Mouse (Mus musculus) v-Abl transformed pro-B cells (cell line): ENCODE measurements around the gene Tmtc1.

ENCODE experiments used
- in situ Hi-C, 2 experiments: fragments of 400-800 bp; cut with MboI; formaldehyde crosslinking; loops; one replicate each; pipeline ENCODE4 v1.15.1; 2025; ENCODE audit not compliant: unreplicated experiment in 2 of 2

The Tmtc1 gene

GRCm38 (mm10) chr6:148381163-148381782, 62.9 kb downstream of the Tmtc1 start:
- in situ Hi-C loops = no loop called here

GRCm38 (mm10) chr6:148375618-148376209, 68.5 kb downstream of the Tmtc1 start:
- in situ Hi-C loops = no loop called here

- in situ Hi-C loops = no loop called here
These were observed 69.2 kb downstream of the Tmtc1 start for GRCm38 (mm10) chr6:148375015-148375414.

GRCm38 (mm10) chr6:148373444-148373843, 70.7 kb downstream of the Tmtc1 start:
- in situ Hi-C loops = no loop called here

GRCm38 (mm10) chr6:148371223-148371622, 73.0 kb downstream of the Tmtc1 start:
- in situ Hi-C loops = no loop called here

- in situ Hi-C loops = loop anchor here in 1 of 2 experiments (10.0 kb wide), 1 partner anchor 548 kb away; no protein-coding TSS in a partner anchor
These were observed 77.1 kb downstream of the Tmtc1 start for GRCm38 (mm10) chr6:148367094-148367539.

- in situ Hi-C loops = loop anchor here in 1 of 2 experiments (10.0 kb wide), 1 partner anchor 548 kb away; no protein-coding TSS in a partner anchor
These were observed 77.6 kb downstream of the Tmtc1 start for GRCm38 (mm10) chr6:148366629-148367028.

- in situ Hi-C loops = loop anchor here in 1 of 2 experiments (10.0 kb wide), 1 partner anchor 552 kb away; no protein-coding TSS in a partner anchor
These were observed 81.0 kb downstream of the Tmtc1 start for GRCm38 (mm10) chr6:148363162-148363561.

GRCm38 (mm10) chr6:148362475-148362874, 81.7 kb downstream of the Tmtc1 start:
- in situ Hi-C loops = loop anchor here in 1 of 2 experiments (10.0 kb wide), 1 partner anchor 552 kb away; no protein-coding TSS in a partner anchor

GRCm38 (mm10) chr6:148359348-148359905, 84.8 kb downstream of the Tmtc1 start:
- in situ Hi-C loops = loop anchor here in 1 of 2 experiments (5.0 to 10.0 kb wide), 2 partner anchors 107 to 555 kb away; no protein-coding TSS in a partner anchor

GRCm38 (mm10) chr6:148358580-148359246, 85.5 kb downstream of the Tmtc1 start:
- in situ Hi-C loops = loop anchor here in 1 of 2 experiments (5.0 to 10.0 kb wide), 2 partner anchors 106 to 556 kb away; no protein-coding TSS in a partner anchor

- in situ Hi-C loops = loop anchor here in 1 of 2 experiments (5.0 to 10.0 kb wide), 2 partner anchors 104 to 559 kb away; no protein-coding TSS in a partner anchor
These were observed 88.0 kb downstream of the Tmtc1 start for GRCm38 (mm10) chr6:148356141-148356540.

- in situ Hi-C loops = loop anchor here (5.0 to 10.0 kb wide), 2 partner anchors 102 to 560 kb away; no protein-coding TSS in a partner anchor
These were observed 89.4 kb downstream of the Tmtc1 start for GRCm38 (mm10) chr6:148354509-148355474.

- in situ Hi-C loops = loop anchor here (5.0 to 10.0 kb wide), 2 partner anchors 102 to 561 kb away; no protein-coding TSS in a partner anchor
These were observed 90.1 kb downstream of the Tmtc1 start for GRCm38 (mm10) chr6:148354151-148354508.

- in situ Hi-C loops = loop anchor here in 1 of 2 experiments (25.0 kb wide), 1 partner anchor 1658 kb away; no protein-coding TSS in a partner anchor
These were observed 99.2 kb downstream of the Tmtc1 start for GRCm38 (mm10) chr6:148345001-148345400.

GRCm38 (mm10) chr6:148342191-148342590, 102.0 kb downstream of the Tmtc1 start:
- in situ Hi-C loops = loop anchor here in 1 of 2 experiments (25.0 kb wide), 1 partner anchor 1655 kb away; no protein-coding TSS in a partner anchor

- in situ Hi-C loops = loop anchor here in 1 of 2 experiments (25.0 kb wide), 1 partner anchor 1654 kb away; no protein-coding TSS in a partner anchor
These were observed 102.4 kb downstream of the Tmtc1 start for GRCm38 (mm10) chr6:148341765-148342164.

GRCm38 (mm10) chr6:148338326-148338957, 105.7 kb downstream of the Tmtc1 start:
- in situ Hi-C loops = loop anchor here in 1 of 2 experiments (25.0 kb wide), 1 partner anchor 1651 kb away; no protein-coding TSS in a partner anchor
